Mouse (Mus musculus): ENCODE measurements around the gene Naaa. TPM values are rescaled to one million over a fixed set of nuclear protein-coding genes. Genes with fewer than 3 reads are reported as not detected.

Gene Naaa
- polyA plus RNA-seq, 1 experiment from 2014 or later: 17.1 TPM

DNA sequence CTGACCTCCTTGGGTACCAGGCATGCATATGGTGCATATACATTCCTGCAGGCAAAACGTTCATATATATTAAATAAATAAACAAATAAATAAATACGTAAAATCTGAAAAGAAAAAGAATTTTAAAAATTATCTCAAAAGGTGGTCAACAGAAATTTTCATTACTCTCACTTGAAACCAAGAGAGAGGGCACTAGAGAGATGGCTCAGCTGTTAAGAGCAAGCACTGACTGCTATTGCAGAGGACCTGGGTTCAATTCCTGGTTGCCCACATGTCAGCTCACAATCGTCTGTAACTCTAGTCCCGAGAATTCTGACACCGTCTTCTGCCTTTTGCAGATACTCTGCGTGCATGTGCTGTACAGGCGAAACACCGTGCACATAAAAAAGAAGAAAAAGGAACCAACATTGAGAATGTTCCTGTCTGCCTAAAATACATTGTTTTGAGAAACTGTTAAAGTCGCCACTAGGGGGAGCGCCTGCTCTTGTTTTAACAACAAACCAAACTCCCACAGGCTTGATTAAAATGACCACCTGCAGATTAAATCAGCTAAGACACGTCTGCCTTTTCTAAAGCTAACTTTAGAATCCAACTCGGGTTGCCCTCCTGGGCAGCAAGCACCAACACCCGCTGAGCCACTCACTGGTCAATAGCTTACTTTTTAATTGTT, 34.2 kb upstream of the Naaa start:
- H3K36me3 ChIP-seq (ENCODE audit: control insufficient read depth, insufficient read depth, low read length): no peaks in the 10 kb centered on the region
- H3K4me3 ChIP-seq (ENCODE audit: low read depth, low read length): no peak overlapping the region
- WGBS: 13% methylated on average over 13 of the region's 13 CpGs
- no peak for ATAC-seq (ENCODE audit: insufficient number of reproducible peaks, insufficient read depth, low FRiP score, low read depth)
- H3K4me1 ChIP-seq (ENCODE audit: control insufficient read depth, insufficient read depth, low read length): peaks cover 7% of the 10 kb centered on the region; the same call in 1 of the 2 replicates
- H3K9ac ChIP-seq (replicated peaks; ENCODE audit: low read depth, low read length): no peak overlapping the region
- no peak overlapping the region for H3K4me2 ChIP-seq (replicated peaks; ENCODE audit: low read depth, low read length)
- H3K27me3 ChIP-seq (ENCODE audit: control insufficient read depth, insufficient read depth, low read length): no peaks in the 10 kb centered on the region
- H3K27ac ChIP-seq (ENCODE audit: low read length): no peak overlapping the region
- H3K9me3 ChIP-seq (ENCODE audit: control insufficient read depth, low read depth, low read length): no peaks in the 10 kb centered on the region

DNA sequence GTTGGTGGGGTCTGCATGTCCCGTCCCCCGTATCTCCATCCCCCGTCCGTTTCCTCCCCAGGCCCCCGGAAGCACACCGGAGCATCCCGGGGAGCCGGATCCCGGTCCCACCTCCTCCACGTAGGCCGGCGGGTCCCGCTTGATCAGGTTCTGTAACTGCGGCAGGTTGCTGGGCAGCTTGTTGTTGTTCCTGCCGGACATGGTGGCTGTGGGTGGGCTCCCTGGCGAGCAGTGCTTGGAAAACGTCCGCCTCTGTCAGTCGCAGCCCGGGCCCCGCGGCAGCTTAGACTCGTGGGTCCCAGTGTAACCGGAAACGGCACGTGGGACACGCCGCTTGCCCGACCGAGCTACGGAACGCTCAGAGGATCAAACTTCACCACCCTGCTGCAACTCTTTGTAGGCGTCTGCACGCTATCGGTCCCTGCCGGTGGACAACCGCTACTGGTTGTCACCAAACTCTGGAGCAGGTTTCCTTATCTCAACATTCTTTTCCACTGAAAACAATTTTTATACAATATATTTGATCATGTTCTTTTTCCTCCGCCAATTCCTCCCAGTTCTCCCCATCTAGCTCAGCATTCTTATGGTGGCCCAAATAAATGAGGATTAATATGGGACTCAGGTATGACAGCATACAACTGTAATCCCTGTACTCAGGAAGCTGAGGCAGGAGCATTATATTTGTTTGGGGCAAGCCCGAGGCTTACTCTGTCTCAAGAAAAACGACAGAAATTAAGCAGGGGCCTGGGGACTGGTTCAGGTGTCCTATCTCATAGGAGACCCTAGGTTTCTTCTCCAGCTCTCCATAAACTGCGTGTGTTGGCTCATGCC, 31.9 kb upstream of the Naaa start, which contains the start of gene Sdad1:
Sdad1 (minus strand) TSS at position 799 of the 831 bp plus-strand sequence.
- peak; percentile 93 for ATAC-seq (ENCODE audit: insufficient number of reproducible peaks, insufficient read depth, low FRiP score, low read depth)
- 3% methylated on average over 40 of the region's 41 CpGs for WGBS

DNA sequence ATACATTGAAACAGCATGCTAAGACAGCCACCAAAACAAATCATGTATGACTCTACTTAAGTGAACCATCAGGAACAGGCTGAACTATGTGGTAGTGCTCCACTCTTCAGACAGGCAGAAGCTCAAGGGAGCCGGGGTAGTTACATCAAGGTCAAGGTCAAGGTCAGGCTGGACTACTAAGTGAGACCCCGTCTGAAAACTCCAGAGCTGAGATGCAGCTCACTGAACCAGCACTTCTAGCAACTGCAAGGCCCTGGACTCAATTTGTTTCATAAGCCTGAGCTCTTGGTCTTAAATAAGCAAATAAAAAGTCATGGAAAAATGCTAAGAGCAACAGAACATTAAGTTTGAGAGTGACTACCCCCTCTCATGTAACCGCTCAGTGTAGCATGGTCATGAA, 26.3 kb upstream of the Naaa start:
- 86% methylated on average over 3 of the region's 3 CpGs for WGBS
- H3K4me2 ChIP-seq (replicated peaks; ENCODE audit: low read depth, low read length): no peak overlapping the region
- no peak overlapping the region for H3K27ac ChIP-seq (ENCODE audit: low read length)
- no peaks in the 10 kb centered on the region for H3K9me3 ChIP-seq (ENCODE audit: control insufficient read depth, low read depth, low read length)
- no peak for ATAC-seq (ENCODE audit: insufficient number of reproducible peaks, insufficient read depth, low FRiP score, low read depth)
- H3K27me3 ChIP-seq (ENCODE audit: control insufficient read depth, insufficient read depth, low read length): no peaks in the 10 kb centered on the region
- peaks cover 7% of the 10 kb centered on the region; the same call in 1 of the 2 replicates for H3K4me1 ChIP-seq (ENCODE audit: control insufficient read depth, insufficient read depth, low read length)
- no peak overlapping the region for H3K9ac ChIP-seq (replicated peaks; ENCODE audit: low read depth, low read length)
- peaks cover 55% of the 10 kb centered on the region for H3K36me3 ChIP-seq (ENCODE audit: control insufficient read depth, insufficient read depth, low read length)
- H3K4me3 ChIP-seq (ENCODE audit: low read depth, low read length): no peak overlapping the region

More for the DNA sequence above, 31.9 kb upstream of the Naaa start, which contains the start of gene Sdad1:
- H3K4me3 ChIP-seq (ENCODE audit: low read depth, low read length): peak within 1 kb of the TSS; percentile 68
- H3K9me3 ChIP-seq (ENCODE audit: control insufficient read depth, low read depth, low read length): no peaks in the 10 kb centered on the region
- no peaks in the 10 kb centered on the region for H3K27me3 ChIP-seq (ENCODE audit: control insufficient read depth, insufficient read depth, low read length)
- peak within 1 kb of the TSS; percentile 52 for H3K4me2 ChIP-seq (replicated peaks; ENCODE audit: low read depth, low read length)
- H3K9ac ChIP-seq (replicated peaks; ENCODE audit: low read depth, low read length): peak within 1 kb of the TSS; percentile 59
- peaks cover 7% of the 10 kb centered on the region; the same call in 1 of the 2 replicates for H3K4me1 ChIP-seq (ENCODE audit: control insufficient read depth, insufficient read depth, low read length)
- H3K36me3 ChIP-seq (ENCODE audit: control insufficient read depth, insufficient read depth, low read length): peaks cover 5% of the 10 kb centered on the region
- peak within 1 kb of the TSS; percentile 52; the same call in 1 of the 2 replicates for H3K27ac ChIP-seq (ENCODE audit: low read length)

DNA sequence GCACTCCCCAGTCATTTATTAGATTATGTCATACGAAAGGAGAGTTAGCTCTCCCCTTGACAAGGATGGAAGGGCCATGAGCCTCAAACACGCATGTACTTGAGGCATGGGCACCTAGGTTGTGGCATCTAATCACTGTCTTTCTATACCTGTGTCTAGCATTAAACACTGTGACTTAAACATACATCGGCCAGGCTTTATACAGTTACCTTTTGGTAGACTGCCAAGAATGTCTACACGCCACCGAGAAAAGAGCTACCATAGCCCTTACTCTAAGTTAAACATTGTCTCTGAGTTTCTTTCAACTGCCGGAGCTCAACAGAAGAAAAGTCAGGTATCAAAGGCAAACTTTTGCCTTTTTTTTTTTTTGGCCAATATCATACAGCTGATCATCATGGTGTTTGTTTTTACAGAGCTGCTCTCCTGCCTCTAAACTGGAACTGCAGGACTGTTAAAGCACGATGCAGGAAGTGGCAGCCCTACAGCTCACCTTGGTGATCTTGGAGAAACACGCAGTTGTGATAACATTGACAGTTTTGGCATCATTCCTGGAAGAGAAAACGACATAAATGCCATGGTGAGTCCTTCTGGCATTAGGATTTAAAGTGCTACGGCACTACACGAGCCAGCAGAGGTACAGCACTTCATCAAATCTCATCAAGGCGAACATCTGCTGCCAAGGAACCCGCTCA, 24.3 kb upstream of the Naaa start:
- Histone ChIP-seq H3K4me3 (ENCODE audit: low read depth, low read length) (no peak overlapping the region), H3K4me2 (replicated peaks; ENCODE audit: low read depth, low read length) (no peak overlapping the region), H3K9me3 (ENCODE audit: control insufficient read depth, low read depth, low read length) (no peaks in the 10 kb centered on the region), H3K27me3 (ENCODE audit: control insufficient read depth, insufficient read depth, low read length) (no peaks in the 10 kb centered on the region), H3K9ac (replicated peaks; ENCODE audit: low read depth, low read length) (no peak overlapping the region), H3K27ac (ENCODE audit: low read length) (no peak overlapping the region), H3K4me1 (ENCODE audit: control insufficient read depth, insufficient read depth, low read length) (no peaks in the 10 kb centered on the region), H3K36me3 (ENCODE audit: control insufficient read depth, insufficient read depth, low read length) (peaks cover 63% of the 10 kb centered on the region)
- 85% methylated on average over 13 of the region's 13 CpGs for WGBS
- ATAC-seq (ENCODE audit: insufficient number of reproducible peaks, insufficient read depth, low FRiP score, low read depth): no peak

GRCm38 (mm10) chr5:92294525-92294924, 16.6 kb upstream of the Naaa start:
- H3K4me2 ChIP-seq (replicated peaks; ENCODE audit: low read depth, low read length): no peak overlapping the region
- no peak overlapping the region for H3K27ac ChIP-seq (ENCODE audit: low read length)
- H3K36me3 ChIP-seq (ENCODE audit: control insufficient read depth, insufficient read depth, low read length): peaks cover 77% of the 10 kb centered on the region
- no peak overlapping the region for H3K4me3 ChIP-seq (ENCODE audit: low read depth, low read length)
- H3K27me3 ChIP-seq (ENCODE audit: control insufficient read depth, insufficient read depth, low read length): no peaks in the 10 kb centered on the region
- no peak overlapping the region for H3K9ac ChIP-seq (replicated peaks; ENCODE audit: low read depth, low read length)
- H3K9me3 ChIP-seq (ENCODE audit: control insufficient read depth, low read depth, low read length): no peaks in the 10 kb centered on the region
- no peak for ATAC-seq (ENCODE audit: insufficient number of reproducible peaks, insufficient read depth, low FRiP score, low read depth)
- WGBS: 92% methylated on average over 2 of the region's 2 CpGs
- H3K4me1 ChIP-seq (ENCODE audit: control insufficient read depth, insufficient read depth, low read length): no peaks in the 10 kb centered on the region

DNA sequence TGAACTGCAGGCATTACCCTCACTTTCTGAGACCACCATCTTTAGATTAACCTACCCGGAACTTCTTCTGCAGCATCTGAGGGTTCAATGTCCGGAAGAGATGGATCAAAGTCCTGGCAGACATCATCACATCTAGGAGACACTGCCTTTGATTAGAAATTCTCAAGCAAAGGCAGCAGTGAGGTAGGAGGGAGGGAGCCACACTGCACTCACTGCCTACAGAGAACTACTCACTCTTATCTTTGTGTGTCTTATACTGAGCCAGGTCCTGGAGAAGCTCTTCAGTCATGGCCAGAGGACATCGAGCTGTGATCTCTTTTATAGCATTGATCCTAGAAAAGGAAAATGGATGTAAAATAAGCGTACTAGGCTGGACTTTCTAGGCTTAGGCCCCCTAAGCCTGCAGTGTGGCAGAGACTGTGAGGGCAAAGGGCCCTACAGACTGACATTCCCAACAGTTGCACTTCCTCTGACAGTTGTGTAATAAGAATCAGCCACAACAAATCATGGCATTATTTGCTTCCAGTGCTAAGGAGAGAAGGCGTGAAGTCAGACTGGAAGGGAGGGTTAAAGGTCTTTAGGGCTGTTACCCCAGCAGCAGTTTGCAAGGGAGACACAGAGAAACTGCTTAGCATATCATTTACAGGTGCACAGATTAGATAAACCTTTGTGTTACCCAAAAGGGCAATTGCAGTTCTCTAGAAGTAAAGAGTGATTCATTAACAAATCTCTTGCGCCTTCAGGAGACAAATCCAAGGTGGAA, 13.9 kb upstream of the Naaa start:
- H3K27me3 ChIP-seq (ENCODE audit: control insufficient read depth, insufficient read depth, low read length): no peaks in the 10 kb centered on the region
- 86% methylated on average over 6 of the region's 6 CpGs for WGBS

GRCm38 (mm10) chr5:92287840-92288239, 9.9 kb upstream of the Naaa start:
- Histone ChIP-seq H3K4me3 (ENCODE audit: low read depth, low read length) (no peak overlapping the region), H3K27me3 (ENCODE audit: control insufficient read depth, insufficient read depth, low read length) (no peaks in the 10 kb centered on the region), H3K9ac (replicated peaks; ENCODE audit: low read depth, low read length) (no peak overlapping the region), H3K36me3 (ENCODE audit: control insufficient read depth, insufficient read depth, low read length) (peaks cover 58% of the 10 kb centered on the region), H3K4me2 (replicated peaks; ENCODE audit: low read depth, low read length) (no peak overlapping the region), H3K9me3 (ENCODE audit: control insufficient read depth, low read depth, low read length) (no peaks in the 10 kb centered on the region), H3K4me1 (ENCODE audit: control insufficient read depth, insufficient read depth, low read length) (no peaks in the 10 kb centered on the region), H3K27ac (ENCODE audit: low read length) (no peak overlapping the region)
- WGBS: 84% methylated on average over 6 of the region's 6 CpGs
- no peak for ATAC-seq (ENCODE audit: insufficient number of reproducible peaks, insufficient read depth, low FRiP score, low read depth)

More for the DNA sequence above, 13.9 kb upstream of the Naaa start:
- no peak overlapping the region for H3K4me3 ChIP-seq (ENCODE audit: low read depth, low read length)
- H3K36me3 ChIP-seq (ENCODE audit: control insufficient read depth, insufficient read depth, low read length): peaks cover 80% of the 10 kb centered on the region
- no peak overlapping the region for H3K4me2 ChIP-seq (replicated peaks; ENCODE audit: low read depth, low read length)
- H3K9ac ChIP-seq (replicated peaks; ENCODE audit: low read depth, low read length): no peak overlapping the region
- peak; percentile 37; the same call in 1 of the 2 replicates for ATAC-seq (ENCODE audit: insufficient number of reproducible peaks, insufficient read depth, low FRiP score, low read depth)
- no peaks in the 10 kb centered on the region for H3K4me1 ChIP-seq (ENCODE audit: control insufficient read depth, insufficient read depth, low read length)
- no peak overlapping the region for H3K27ac ChIP-seq (ENCODE audit: low read length)
- no peaks in the 10 kb centered on the region for H3K9me3 ChIP-seq (ENCODE audit: control insufficient read depth, low read depth, low read length)

DNA sequence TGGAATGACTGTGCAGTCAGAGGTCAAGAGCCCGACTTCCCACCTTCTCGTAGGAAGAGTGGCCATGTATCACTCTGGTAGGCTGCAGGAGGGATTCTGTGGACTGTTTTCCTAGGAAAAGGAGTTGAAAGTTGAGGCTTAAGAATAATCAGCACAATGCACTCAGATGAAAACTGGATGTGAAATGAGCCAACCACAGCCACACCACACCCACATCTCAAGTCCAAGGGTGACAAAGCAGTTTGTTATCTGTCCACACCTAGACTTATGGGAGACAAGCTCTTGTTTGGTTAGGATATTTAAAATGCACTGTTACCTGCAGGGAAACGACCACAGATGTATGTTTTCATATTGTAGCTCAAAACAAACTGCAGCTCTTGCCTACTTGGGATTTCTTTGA, 5.1 kb upstream of the Naaa start:
- Histone ChIP-seq H3K36me3 (ENCODE audit: control insufficient read depth, insufficient read depth, low read length) (peaks cover 22% of the 10 kb centered on the region), H3K4me1 (ENCODE audit: control insufficient read depth, insufficient read depth, low read length) (no peaks in the 10 kb centered on the region), H3K27me3 (ENCODE audit: control insufficient read depth, insufficient read depth, low read length) (no peaks in the 10 kb centered on the region), H3K4me2 (replicated peaks; ENCODE audit: low read depth, low read length) (no peak overlapping the region), H3K9me3 (ENCODE audit: control insufficient read depth, low read depth, low read length) (no peaks in the 10 kb centered on the region), H3K4me3 (ENCODE audit: low read depth, low read length) (no peak overlapping the region), H3K27ac (ENCODE audit: low read length) (no peak overlapping the region), H3K9ac (replicated peaks; ENCODE audit: low read depth, low read length) (no peak overlapping the region)
- WGBS: 45% methylated on average over 3 of the region's 3 CpGs
- no peak for ATAC-seq (ENCODE audit: insufficient number of reproducible peaks, insufficient read depth, low FRiP score, low read depth)

Data from stomach, embryonic 14.5 days (tissue).